Mouse (Mus musculus): Measurements from ENCODE around the gene Slc25a21. TPM values are rescaled to one million over a fixed set of nuclear protein-coding genes. Genes with fewer than 3 reads are reported as not detected.

Gene Slc25a21
- polyA plus RNA-seq, 1 experiment from 2014 or later, result 1.2 TPM

DNA sequence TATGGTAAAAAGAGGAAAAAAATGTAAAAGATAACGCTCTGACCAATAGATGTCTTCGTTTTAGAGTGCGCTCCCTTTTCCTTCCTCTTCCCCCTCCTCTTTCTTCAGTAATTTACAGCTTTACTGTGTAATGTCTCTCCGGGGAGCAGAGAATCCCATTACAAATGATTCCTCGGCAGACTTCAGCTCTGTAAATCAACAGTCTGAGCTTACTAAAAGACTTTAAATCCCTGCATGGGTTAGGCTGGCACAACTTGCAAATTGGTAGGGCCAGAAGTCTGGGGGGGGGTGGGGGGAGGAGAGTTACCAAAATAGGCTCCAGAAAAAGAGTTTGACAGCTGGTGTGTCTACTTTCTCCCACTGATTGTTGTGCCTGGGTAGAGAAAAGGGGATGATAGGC is 128.7 kb downstream of the Slc25a21 start:
- no peak overlapping the region for H3K4me2 ChIP-seq (replicated peaks; ENCODE audit: low read depth)
- H3K9ac ChIP-seq (ENCODE audit: low read length), result no peak overlapping the region
- TF ChIP-seq CTCF (IDR thresholded peaks at IDR 0.05; ENCODE audit: low read depth), result no peak
- TF ChIP-seq EP300 (optimal IDR thresholded peaks at IDR 0.05), result no peak
- ATAC-seq (ENCODE audit: low FRiP score, low TSS enrichment), result no peak
- H3K4me3 ChIP-seq (ENCODE audit: low read depth, low read length), result no peak overlapping the region
- no peaks in the 10 kb centered on the region for H3K4me1 ChIP-seq (replicated peaks; ENCODE audit: control insufficient read depth, insufficient read depth)
- no peak for DNase-seq (ENCODE audit: low spot score)
- H3K27ac ChIP-seq (replicated peaks), result no peak overlapping the region
- 44% methylated on average over 5 of the region's 5 CpGs for WGBS
- H3K36me3 ChIP-seq (ENCODE audit: control insufficient read depth, insufficient read depth, low read length), result no peaks in the 10 kb centered on the region
- no peaks in the 10 kb centered on the region for H3K9me3 ChIP-seq (ENCODE audit: control insufficient read depth, low read length)
- no peaks in the 10 kb centered on the region for H3K27me3 ChIP-seq (ENCODE audit: control insufficient read depth, insufficient read depth, low read length)

DNA sequence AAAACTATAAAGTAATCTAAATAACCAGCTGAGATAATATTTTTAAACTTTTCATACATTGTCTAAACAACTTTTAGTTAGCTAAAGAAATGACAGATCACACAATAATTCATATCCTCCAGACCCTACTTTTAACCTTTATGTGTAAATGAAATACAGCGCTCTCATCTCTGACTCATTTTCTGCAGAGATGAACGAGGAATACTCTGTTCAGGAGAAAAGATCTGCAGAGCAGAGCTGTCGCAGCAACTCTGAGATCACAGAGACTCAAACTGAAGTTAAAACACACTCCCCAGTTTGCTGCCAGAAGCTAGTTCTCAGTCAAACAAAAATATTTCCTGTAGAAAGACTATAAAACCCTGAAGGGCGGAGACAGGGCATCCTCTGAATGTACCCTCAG is 177.5 kb downstream of the Slc25a21 start:
- H3K9me3 ChIP-seq (ENCODE audit: control insufficient read depth, low read length), result no peaks in the 10 kb centered on the region
- DNase-seq (ENCODE audit: low spot score) (no peak), ATAC-seq (ENCODE audit: low FRiP score, low TSS enrichment) (no peak)
- H3K4me2 ChIP-seq (replicated peaks; ENCODE audit: low read depth), result no peak overlapping the region
- H3K9ac ChIP-seq (ENCODE audit: low read length), result no peak overlapping the region
- no peaks in the 10 kb centered on the region for H3K36me3 ChIP-seq (ENCODE audit: control insufficient read depth, insufficient read depth, low read length)
- H3K4me3 ChIP-seq (ENCODE audit: low read depth, low read length), result no peak overlapping the region
- no peaks in the 10 kb centered on the region for H3K4me1 ChIP-seq (replicated peaks; ENCODE audit: control insufficient read depth, insufficient read depth)
- WGBS, result 41% methylated on average over 4 of the region's 4 CpGs
- H3K27ac ChIP-seq (replicated peaks), result no peak overlapping the region
- TF ChIP-seq CTCF (IDR thresholded peaks at IDR 0.05; ENCODE audit: low read depth) (no peak), EP300 (optimal IDR thresholded peaks at IDR 0.05) (no peak)
- no peaks in the 10 kb centered on the region for H3K27me3 ChIP-seq (ENCODE audit: control insufficient read depth, insufficient read depth, low read length)

DNA sequence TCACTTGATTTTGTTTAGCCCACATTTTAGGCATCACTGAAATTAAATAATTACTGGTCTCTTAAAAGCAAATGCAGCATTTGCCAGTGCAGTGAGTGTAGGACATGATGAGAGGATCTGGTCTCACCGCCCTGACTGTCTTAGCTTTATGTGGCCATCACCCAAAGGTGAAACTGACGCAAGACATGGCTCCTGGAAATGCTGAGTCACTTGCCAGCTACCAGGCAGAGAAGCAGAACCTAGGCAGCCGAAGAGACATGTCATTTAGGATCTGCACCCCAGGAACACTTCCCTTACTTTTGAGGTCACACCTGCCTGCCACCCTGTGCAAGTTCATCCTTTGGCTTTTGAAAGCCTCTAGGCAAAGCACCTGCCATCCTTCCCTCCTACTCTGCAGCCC is 180.4 kb downstream of the Slc25a21 start:
- DNase-seq (ENCODE audit: low spot score) (no peak), ATAC-seq (ENCODE audit: low FRiP score, low TSS enrichment) (no peak)
- 84% methylated on average over 3 of the region's 3 CpGs for WGBS
- TF ChIP-seq CTCF (IDR thresholded peaks at IDR 0.05; ENCODE audit: low read depth) (no peak), EP300 (optimal IDR thresholded peaks at IDR 0.05) (no peak)
- no peaks in the 10 kb centered on the region for H3K9me3 ChIP-seq (ENCODE audit: control insufficient read depth, low read length)
- H3K4me3 ChIP-seq (ENCODE audit: low read depth, low read length), result no peak overlapping the region
- no peaks in the 10 kb centered on the region for H3K4me1 ChIP-seq (replicated peaks; ENCODE audit: control insufficient read depth, insufficient read depth)
- H3K27me3 ChIP-seq (ENCODE audit: control insufficient read depth, insufficient read depth, low read length), result no peaks in the 10 kb centered on the region
- H3K36me3 ChIP-seq (ENCODE audit: control insufficient read depth, insufficient read depth, low read length), result no peaks in the 10 kb centered on the region
- no peak overlapping the region for H3K27ac ChIP-seq (replicated peaks)
- no peak overlapping the region for H3K4me2 ChIP-seq (replicated peaks; ENCODE audit: low read depth)
- H3K9ac ChIP-seq (ENCODE audit: low read length), result no peak overlapping the region

DNA sequence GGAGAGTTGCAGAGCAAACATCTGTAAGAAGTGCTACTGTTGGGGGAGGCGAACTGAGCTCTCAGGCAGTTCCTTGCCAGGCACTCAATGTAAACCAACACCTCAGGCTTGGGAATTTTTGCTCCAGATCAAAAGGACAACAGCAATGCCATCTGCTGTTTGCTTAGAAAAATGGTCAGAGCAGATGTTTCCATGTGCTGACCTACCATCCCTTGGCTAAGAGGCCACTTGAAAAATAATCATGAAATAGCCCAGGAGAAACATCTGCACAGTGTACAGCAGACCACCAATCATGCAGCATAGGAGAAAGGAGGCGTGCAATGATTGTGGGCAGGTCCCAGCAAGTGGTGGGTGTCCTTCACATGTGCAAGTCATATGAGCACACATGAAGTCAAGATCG is 180.9 kb downstream of the Slc25a21 start:
- DNase-seq (ENCODE audit: low spot score), result no peak
- H3K27ac ChIP-seq (replicated peaks), result no peak overlapping the region
- no peaks in the 10 kb centered on the region for H3K9me3 ChIP-seq (ENCODE audit: control insufficient read depth, low read length)
- ATAC-seq (ENCODE audit: low FRiP score, low TSS enrichment), result no peak
- no peaks in the 10 kb centered on the region for H3K4me1 ChIP-seq (replicated peaks; ENCODE audit: control insufficient read depth, insufficient read depth)
- no peak overlapping the region for H3K4me2 ChIP-seq (replicated peaks; ENCODE audit: low read depth)
- 53% methylated on average over 3 of the region's 3 CpGs for WGBS
- TF ChIP-seq CTCF (IDR thresholded peaks at IDR 0.05; ENCODE audit: low read depth) (no peak), EP300 (optimal IDR thresholded peaks at IDR 0.05) (no peak)
- H3K36me3 ChIP-seq (ENCODE audit: control insufficient read depth, insufficient read depth, low read length), result no peaks in the 10 kb centered on the region
- H3K27me3 ChIP-seq (ENCODE audit: control insufficient read depth, insufficient read depth, low read length), result no peaks in the 10 kb centered on the region
- no peak overlapping the region for H3K9ac ChIP-seq (ENCODE audit: low read length)
- H3K4me3 ChIP-seq (ENCODE audit: low read depth, low read length), result no peak overlapping the region

DNA sequence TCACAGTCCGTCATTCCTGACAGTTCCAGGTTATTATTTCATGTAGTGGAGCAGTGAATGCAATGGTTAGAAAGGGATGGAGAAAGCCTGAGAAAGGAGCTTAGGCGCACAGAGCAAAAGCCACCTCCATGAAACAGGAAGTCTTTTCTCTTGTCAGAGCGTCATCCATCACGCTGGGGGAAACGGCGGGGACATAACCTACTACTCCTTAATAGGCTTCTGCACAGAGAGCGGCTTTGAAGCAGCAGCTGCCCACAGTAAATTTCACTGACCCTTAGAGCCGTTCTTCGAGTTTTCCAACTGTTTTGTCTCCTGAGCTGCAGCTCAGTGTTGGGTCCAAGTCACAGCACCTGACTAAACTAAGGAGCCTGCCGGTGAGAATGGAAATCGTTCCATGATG is 188.3 kb downstream of the Slc25a21 start:
- no peaks in the 10 kb centered on the region for H3K36me3 ChIP-seq (ENCODE audit: control insufficient read depth, insufficient read depth, low read length)
- no peak overlapping the region for H3K9ac ChIP-seq (ENCODE audit: low read length)
- H3K4me3 ChIP-seq (ENCODE audit: low read depth, low read length), result no peak overlapping the region
- H3K4me2 ChIP-seq (replicated peaks; ENCODE audit: low read depth), result no peak overlapping the region
- WGBS, result 30% methylated on average over 11 of the region's 11 CpGs
- no peaks in the 10 kb centered on the region for H3K4me1 ChIP-seq (replicated peaks; ENCODE audit: control insufficient read depth, insufficient read depth)
- H3K9me3 ChIP-seq (ENCODE audit: control insufficient read depth, low read length), result no peaks in the 10 kb centered on the region
- no peaks in the 10 kb centered on the region for H3K27me3 ChIP-seq (ENCODE audit: control insufficient read depth, insufficient read depth, low read length)
- TF ChIP-seq CTCF (IDR thresholded peaks at IDR 0.05; ENCODE audit: low read depth) (no peak), EP300 (optimal IDR thresholded peaks at IDR 0.05) (no peak)
- no peak for DNase-seq (ENCODE audit: low spot score)
- no peak for ATAC-seq (ENCODE audit: low FRiP score, low TSS enrichment)
- no peak overlapping the region for H3K27ac ChIP-seq (replicated peaks)

DNA sequence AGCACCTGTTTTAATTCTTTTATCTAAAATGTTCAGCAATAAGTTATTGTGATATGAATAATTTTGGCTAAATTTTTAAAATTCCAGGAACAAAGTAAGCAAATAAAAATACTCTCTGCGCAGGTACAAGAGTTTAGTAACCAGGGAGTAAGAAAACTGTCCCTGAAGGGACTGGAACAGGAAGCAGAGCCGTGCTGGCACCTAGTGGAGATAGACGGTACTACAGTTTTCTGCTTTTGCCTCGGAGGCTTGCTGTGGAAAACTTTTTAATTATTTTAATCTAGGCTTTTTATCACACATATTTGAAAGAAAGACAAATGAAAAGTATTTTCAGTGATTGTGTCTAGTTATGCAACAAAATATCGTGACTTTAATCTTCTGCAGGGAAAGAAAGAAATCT is 211.2 kb downstream of the Slc25a21 start:
- no peaks in the 10 kb centered on the region for H3K9me3 ChIP-seq (ENCODE audit: control insufficient read depth, low read length)
- H3K9ac ChIP-seq (ENCODE audit: low read length), result no peak overlapping the region
- TF ChIP-seq CTCF (IDR thresholded peaks at IDR 0.05; ENCODE audit: low read depth), result peak; percentile 95
- no peak for TF ChIP-seq EP300 (optimal IDR thresholded peaks at IDR 0.05)
- no peaks in the 10 kb centered on the region for H3K36me3 ChIP-seq (ENCODE audit: control insufficient read depth, insufficient read depth, low read length)
- no peak overlapping the region for H3K27ac ChIP-seq (replicated peaks)
- no peak overlapping the region for H3K4me3 ChIP-seq (ENCODE audit: low read depth, low read length)
- ATAC-seq (ENCODE audit: low FRiP score, low TSS enrichment) (no peak), DNase-seq (ENCODE audit: low spot score) (peak; percentile 63)
- 6% methylated on average over 5 of the region's 5 CpGs for WGBS
- H3K4me2 ChIP-seq (replicated peaks; ENCODE audit: low read depth), result no peak overlapping the region
- H3K27me3 ChIP-seq (ENCODE audit: control insufficient read depth, insufficient read depth, low read length), result no peaks in the 10 kb centered on the region; the same call in 1 of the 2 replicates
- no peaks in the 10 kb centered on the region for H3K4me1 ChIP-seq (replicated peaks; ENCODE audit: control insufficient read depth, insufficient read depth)
